Mouse (Mus musculus) kidney, adult 2 months (tissue): ENCODE results near the gene Ube2f.

Experiments used
- CTCF ChIP-seq: fragments of 200-500 bp; conservative IDR thresholded peaks from 2 replicates; pipeline ENCODE4 v1.5.1; 2011; ENCODE audit warnings: low read depth, mild to moderate bottlenecking, control low read depth, low read length, moderate library complexity, mixed read lengths; ENCODE audit not compliant: insufficient read depth, insufficient read length
- POLR2A ChIP-seq: fragments of 200-500 bp; IDR thresholded peaks from one replicate; pipeline ENCODE4 v1.6.1; 2011; ENCODE audit warnings: low read depth, low read length, control low read depth

DNA sequence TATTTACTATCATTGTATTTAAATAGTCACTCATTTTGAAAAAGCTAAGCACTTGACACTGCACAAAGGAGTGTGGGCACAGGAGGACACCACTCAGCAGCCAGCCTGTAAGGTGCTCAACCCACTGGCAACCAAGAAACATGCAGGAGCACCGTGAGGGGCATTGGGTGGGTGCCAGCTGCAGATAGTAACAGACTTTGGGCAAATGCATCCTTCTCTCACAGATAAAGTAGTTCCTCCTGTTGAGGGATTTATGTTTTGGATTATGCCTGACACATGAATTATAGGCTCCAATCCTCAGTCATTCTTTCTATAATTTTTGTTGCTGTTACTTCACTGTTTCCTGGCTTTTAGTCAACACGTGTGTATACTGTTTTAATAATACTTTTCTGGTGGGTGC lies 27.4 kb downstream of the Ube2f start:
- TF ChIP-seq POLR2A (no peak), CTCF (no peak)
